Mouse (Mus musculus): ENCODE data around the gene Rasa4.
"Not testable (repeated sequence)": the region's sequence is repeated elsewhere in the genome, so short reads cannot be mapped to it uniquely, and the experiment has no call there.

Gene Rasa4

DNA sequence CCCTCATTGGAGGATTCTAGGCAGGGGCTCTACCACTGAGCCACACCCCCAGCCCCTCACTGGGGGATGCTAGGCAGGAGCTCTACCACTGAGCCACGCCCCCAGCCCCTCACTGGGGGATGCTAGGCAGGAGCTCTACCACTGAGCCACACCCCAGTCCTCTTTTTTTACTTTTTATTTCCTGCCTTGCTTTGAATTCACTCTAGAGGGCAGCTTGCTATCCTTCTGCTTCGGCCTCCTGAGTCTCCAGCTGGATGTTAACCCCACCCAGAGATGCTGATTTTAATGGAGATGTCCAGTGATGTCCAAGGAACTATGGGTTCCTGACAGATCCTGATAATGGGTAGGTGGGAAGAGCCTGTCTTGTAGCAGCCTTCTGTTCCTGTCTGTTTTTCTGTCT is 14.3 kb upstream of the Rasa4 start:
- DNase-seq = no peak

DNA sequence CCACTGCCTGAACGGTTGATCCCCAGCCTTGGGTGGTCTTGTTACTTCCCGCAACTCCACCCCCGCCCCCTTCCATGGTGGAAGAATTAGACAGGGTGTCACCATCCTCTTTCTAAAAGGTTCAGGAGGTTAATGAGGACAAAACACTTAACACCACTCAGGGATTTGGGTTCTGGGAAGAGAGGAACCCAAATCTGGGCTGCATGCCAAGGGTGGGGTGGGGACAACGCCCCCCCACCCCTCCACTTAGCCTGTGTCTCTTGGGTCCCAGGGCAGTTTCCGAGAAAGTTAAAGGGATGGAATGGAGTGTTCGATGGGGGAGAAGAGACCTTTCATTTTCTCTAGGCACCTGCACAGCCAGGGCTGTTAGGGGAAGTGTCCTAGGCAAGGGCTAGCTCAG is 10.7 kb upstream of the Rasa4 start:
- no peak for DNase-seq

DNA sequence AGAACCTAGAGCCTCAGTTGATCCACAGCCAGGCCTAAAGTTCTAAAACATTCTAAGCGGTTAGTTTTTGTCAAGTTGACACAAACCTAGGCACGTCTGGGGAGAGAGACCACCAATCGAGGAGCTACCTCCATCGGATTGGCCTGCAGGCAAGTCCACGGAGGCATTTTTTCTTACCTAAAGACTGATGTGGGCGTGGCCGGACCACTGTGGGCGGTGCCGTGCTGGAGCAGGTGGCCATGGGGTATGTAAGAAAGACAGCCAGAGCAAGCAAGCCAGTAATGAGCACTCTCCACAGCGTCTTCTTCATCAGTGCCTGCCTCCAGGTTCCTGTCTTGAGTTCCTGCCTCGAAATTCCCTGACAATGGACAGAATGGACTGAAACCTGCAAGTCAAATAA is 10.2 kb upstream of the Rasa4 start:
- DNase-seq = no peak

DNA sequence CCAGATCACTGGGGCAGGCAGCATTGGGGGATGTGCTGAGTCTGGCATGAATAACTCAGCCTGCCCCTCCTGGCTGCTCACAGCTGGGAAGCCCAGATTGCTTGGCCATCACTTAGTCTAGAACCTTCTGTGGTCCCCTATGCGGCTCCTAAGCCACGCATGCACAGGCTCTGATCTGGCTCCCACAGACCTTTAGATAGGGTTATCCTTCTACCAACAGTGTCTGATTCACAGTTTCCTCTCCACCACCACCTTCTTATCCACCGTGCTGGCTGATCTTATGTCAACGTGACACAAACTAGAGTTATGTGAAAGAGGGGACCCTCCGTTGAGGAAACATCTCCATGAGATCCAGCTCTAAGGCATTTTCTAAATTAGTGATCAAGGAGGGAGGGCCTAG is 8.6 kb upstream of the Rasa4 start:
- DNase-seq = no peak

DNA sequence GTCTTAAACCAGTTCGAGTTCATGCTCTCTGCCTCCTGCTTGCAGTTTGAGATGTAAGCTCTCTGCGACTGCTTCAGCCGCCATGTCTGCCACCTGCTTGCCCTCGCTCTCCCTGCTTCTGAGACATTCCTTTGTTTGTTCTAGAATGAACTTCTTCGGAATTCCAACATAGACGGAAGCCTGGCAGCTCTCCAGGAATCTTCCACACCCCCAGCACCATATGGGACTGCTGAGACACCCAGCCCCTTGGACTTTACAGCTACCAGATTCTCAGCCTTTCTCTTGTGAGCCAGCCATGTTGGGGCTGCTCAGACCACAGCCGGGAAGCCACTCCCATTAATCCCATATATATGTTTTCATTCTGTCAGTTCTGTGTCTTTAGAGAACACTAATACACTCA is 7.4 kb upstream of the Rasa4 start:
- DNase-seq = peak; percentile 39

DNA sequence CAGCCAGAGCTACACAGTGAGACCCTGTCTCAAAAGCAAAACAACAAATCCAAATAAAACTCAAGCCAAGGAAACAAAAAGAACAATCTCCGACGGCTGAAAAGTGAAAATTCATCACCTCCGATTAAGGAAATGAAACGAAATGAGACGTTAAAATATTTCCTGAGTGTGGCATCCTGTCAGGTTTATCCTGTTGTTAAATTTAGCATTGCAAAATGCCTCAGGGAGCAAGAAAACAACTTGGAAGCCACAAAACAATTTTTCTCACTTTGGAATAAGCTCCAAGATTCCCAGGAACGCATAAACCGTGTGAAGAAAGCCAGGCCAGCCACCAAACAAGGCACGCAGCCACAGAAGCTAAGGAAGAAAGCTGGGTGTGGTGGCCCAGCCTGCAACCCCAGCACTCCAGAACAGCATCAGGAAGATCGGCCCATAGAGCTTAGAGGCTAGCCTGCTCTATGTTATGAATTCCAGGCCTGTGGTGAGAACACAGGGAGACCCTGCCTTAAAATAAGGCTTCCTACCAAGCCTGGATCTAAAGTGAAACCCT is 6.6 kb upstream of the Rasa4 start:
- peak; percentile 40 for DNase-seq

DNA sequence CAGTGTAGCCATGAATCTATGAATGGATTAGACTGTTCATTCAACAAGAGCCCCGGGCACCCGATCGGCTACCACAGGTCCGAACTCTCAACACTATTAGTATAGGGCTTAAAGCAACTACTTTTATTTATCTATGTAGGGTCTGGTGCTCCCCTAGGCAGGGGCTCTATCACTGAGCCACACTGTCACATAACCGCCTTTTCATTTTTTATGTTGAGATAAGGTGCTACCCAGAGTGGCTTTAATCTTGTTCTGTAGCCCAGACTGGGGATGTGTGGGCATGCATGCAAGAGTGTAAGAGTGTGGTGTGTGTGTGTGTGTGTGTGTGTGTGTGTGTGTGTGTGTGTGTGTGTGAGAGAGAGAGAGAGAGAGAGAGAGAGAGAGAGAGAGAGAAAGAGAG is 5.6 kb upstream of the Rasa4 start:
- DNase-seq = no peak

DNA sequence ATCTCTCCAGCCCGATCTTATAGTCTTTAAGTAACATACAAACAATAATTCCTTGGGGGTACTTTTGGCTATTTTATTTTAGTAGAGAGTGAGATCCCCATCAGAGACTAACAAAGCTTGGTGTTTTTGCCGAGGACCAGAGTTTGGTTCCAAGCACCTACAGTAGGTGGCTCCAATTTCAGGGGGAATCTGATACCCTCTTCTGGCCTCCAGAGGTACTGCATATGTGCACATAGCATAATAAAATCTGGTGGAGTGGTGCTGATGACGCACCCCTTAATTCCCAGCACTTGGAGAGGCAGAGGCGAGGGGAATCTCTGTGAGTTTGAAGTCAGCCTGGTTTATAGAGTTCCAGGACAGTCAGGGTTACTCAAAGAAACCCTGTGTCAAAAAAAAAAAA is 1.4 kb upstream of the Rasa4 start:
- no peak for DNase-seq

DNA sequence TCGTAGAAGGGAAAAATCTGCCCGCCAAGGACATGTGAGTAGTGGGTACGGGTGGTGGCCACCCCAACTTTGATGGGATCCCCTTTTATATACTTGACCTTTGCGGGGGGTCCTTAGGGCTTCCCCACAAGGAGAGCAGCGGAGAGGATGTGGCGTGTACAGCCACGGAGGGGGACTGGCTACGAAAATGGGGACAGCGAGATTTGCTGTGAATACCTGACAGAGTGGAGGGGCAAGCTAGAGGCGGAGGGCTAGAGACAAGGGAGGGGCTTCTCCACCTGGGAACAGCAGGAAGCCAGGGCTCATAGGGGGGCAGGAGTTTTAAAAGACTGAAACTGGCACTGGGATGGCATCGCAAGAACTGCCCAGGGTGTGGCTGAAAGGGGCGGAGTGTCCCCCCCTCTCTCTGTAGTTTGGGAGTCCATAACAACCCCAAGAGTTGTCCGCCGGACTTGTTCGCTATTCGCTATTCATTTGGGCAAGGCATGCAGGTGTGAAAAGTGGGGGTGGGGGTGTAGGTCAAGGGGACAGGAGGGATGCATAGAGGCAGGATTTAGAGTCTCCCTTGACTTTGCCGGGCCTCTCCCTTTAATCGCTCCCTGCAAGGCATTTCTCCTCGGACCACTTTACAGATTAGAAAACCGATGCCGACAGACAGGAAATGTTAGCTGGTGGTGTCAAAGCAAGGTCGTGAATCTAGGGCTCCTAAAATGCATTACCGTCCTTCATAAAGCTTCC is 597 bp downstream of the Rasa4 start:
- DNase-seq = no peak

DNA sequence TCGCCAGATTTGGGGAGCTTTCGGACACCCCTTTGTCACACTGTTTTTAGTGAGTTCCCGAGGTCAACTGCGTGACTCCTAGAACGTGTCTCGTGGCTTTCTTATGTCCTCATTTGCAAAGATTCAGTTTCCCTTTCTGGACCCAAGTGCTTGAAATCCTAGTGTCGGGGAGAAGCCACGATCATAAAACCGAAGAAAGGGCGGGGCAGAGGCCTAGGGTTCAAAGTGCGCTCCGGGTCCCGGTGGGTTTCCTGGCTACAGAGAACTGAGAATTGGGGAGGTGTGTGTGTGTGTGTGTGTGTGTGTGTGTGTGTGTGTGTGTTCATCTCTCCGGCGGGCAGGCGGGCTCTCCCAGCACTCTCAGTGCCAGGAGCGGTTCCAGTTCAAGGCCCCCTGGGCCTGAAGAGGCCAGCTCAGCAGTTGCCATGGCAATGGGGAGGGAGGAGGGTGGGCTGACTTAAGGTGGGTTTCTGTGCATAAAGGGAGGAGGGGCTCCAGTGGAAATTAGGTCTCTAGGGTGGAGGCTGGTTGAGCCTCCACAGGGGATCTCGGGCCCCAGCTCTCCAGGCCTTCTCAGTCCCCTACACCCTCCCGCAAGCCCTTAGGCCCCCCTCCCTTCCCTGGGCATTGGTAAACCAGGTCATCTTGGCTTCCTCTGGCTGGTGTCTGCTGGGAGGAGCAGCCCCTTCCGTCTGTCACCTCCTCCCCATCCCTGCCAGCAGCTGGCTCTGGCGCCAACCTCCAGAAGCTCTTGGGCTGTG is 1.4 kb downstream of the Rasa4 start:
- DNase-seq = peak; percentile 44

DNA sequence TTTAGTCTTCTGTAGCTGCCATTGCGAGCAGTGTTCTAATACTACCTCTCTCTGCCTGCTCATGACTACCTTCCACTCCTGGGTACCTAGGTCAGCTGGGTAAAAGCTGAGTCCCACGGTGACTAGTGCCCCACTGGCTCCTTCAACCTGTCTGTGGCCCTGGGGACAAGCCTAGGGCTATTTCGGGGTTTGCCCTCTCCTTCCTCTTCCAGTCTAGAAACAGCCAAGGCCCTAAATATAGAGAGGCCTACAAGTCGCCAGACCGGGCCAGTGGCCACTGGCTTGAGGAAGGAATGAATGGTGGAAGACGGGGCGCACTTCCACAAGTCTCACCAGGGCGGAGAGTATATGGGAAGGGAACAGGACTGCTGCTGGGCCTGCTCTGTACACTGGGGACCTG is 2.6 kb downstream of the Rasa4 start:
- DNase-seq = no peak

DNA sequence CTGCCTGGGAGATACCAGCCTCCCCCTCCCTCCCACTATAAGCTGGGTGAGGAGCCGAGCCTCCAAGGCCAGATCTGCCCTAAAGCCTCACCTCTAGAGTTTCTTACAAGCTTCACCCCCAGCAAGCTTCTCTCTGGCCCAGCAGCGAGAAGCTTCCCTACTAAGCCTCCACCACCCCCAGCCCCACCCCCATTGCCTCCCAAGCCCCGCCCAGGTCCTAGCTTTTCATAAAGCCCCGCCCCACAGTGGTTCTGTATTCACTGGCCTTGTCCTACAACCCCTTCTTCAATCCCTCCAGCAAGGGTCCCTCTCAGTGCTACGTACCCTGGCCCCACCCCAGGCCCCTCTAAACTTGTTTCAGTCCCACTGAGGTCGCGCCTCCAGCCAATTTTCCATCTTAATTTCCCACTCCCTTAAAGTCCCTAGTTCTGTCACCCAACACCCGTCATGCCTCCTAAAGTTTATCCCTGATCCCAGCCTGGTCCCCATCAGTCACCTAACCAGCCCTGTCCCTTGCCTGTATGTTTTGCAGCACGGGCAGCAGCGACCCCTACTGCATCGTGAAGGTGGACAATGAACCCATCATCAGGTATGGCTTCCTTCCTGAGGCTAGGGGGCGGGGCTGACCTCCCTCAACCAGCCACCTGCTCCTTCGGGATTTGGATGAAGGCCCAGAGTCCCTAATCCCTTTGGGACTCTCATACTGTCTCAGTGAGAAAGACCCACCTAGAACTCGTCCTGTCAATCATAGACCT is 5.3 kb downstream of the Rasa4 start:
- peak; percentile 30 for DNase-seq

DNA sequence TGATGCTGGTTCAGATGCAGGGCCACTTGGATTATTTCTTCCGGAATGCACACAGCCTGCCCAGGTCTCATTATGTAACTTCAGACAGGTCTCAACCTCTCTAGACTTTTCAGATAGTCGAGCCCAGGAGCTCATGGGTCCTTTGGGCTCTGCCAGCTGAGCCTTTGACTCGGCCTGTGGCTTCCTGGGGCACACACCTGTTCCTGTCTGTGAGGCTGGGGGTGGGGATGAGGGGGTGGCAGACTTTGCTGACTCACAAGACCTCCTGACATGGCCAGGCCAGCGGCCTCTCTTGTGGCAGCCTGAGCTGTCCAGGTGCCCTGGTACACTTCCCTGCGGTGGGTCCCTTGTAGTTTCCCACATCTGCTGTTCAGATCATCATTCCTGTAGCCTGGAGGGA is 8.2 kb downstream of the Rasa4 start:
- DNase-seq = no peak

DNA sequence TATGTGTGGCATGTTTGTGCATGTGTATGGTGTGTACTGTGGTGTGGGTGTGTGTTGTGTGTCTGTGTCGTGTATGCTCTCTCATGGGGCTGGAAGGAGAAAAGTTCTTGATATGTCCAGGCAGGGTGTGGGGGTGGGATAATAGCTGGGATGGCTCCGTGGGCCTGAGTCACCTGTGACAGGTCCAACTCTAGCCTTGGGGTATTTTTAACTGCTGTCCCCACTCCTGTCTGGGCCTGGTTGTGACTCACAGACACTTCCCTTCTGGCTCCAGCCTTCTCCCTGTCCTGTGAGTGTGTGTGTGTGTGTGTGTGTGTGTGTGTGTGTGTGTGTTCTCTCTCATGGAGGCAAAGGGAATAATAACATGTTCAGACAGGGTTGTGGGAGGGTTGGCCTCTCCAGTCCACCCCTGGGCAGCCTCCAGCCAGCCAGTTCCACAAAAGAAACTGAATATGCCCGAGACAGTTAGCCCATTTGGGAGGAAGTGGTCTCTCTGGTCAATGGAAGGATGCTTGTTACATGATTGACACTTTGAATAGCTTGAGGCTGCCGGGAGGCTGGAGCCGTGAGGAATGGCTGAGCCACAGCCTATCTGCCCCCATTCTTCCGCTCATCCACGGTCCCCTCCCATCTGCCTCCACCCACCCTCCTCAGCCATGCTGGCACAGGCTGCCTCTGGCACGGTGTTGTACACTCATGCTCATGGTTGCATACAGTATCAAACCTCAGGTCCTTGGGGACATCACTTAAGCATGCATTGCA is 10.7 kb downstream of the Rasa4 start:
- no peak for DNase-seq

DNA sequence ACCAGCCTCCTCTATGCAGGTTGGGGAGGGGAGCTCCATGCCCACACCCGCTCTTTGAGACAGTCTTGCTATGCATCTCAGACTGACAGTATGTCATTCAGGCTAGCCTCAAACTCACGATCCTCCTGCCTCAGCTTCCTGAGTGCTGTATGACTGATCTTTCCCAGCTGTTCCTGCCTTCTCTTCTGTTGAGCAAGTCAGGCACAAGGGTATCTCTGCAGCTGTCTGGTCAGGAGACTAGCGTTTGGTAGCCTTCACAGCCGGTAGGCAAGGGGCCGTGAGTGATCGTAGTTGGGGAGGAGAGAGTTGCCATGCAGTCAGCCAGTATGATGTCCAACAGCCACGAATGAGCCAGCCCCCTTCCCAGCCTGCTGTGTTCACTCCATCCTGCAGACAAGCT is 11.4 kb downstream of the Rasa4 start:
- DNase-seq = no peak

DNA sequence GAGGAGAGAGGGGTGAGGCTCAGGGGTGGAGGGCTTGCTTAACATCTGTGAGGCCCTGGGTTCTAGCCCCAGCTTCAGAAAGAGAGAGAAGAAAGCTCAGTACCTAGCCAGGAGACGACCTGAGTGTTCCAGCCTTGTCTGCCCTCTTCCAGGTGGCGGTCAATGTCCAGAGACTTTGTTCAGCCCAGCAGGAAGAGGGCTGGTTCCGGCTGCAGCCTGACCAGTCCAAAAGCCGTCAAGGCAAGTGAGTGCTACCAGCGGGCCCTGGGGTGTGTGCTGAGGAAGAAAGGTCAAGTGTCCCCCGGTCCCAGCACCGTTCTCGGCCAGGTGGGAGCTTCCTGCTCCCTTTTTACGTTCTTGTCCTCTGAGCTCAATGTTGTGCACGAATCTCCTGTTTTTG is 14.8 kb downstream of the Rasa4 start:
- DNase-seq = peak; percentile 34

DNA sequence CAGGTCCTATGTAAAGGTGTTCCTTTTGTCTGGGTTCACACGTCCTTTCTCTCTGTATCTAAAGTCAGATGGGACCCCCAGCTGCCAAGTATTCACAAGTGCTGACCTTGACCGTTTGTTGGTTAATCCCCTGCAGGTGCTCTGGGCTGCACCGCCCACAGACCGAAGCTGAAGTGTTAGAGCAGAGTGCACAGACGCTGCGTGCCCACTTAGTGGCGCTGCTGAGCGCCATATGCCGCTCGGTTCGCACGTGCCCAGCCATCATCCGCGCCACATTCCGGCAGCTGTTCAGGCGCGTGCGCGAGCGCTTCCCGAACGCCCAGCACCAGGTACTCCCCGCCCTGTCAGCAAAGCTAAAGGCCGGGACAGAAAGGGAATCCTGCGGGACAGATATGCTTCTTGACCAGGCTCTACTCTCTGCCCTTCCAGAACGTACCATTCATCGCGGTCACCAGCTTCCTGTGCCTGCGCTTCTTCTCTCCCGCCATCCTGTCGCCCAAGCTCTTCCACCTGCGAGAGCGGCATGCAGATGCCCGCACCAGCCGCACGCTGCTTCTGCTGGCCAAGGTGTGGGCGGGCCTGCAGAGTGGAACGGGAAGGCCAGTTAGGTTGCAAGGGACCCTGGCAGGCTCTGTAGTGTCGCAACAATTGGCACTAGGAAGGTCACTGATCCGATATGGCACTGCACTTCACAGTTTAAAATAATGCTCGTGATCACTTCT is 18.5 kb downstream of the Rasa4 start:
- DNase-seq = peak; percentile 77

DNA sequence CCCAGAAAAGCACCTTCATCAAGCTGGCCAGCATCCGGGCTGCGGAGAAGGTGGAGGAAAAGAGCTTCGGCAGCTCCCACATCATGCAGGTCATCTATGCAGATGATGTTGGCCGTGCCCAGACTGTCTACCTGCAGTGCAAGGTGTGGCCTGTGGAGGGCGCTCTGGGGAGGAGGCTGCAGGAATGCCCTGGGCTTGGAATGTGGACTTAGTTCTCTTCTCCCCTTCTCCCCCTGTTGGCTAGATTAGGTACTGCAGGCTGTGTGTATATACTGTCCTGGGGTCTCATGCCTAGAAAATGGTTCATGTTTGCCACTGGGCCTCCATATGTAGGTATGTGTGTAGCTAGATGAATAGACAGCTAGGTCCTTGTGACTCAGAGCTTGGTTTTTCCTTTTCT is 20.8 kb downstream of the Rasa4 start:
- no peak for DNase-seq

DNA sequence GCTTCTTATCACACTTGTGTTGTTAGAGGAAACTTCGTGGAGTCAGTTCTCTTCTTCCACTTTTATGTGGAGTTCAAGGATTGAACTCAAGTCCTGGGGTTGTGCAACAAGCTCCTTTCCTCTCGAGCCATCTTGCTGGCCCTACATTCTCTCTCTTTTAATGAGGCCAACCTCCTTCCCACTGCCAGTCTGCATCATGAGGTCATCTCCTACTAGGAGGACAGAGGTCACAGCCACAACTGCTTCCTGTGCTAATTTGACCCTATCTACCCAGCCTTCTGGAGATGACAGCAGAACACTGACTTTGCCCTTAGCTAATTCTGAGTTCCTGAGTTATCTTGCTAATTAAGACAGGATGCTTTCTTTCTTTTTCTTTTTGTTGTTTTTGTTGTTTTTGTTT is 24.8 kb downstream of the Rasa4 start:
- no peak for DNase-seq

DNA sequence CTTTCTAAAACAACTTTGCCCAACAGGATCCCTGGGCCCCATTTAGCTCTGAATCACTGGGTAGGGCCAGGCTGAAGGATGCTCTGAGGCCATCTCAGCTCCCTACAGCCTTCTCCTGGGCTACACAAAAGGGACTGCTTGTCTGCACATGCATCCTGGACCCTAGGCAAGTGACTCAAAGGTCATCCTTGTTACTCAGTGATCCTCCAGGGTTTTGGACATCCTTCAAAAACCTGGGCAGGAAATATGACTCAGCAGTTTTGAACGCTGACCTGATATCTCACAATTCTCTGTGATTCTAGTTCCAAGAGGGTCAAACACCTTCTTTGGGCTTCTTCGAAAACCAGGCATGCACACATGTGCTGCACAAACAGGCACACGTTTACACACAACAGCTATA is 25.3 kb downstream of the Rasa4 start:
- no peak for DNase-seq

DNA sequence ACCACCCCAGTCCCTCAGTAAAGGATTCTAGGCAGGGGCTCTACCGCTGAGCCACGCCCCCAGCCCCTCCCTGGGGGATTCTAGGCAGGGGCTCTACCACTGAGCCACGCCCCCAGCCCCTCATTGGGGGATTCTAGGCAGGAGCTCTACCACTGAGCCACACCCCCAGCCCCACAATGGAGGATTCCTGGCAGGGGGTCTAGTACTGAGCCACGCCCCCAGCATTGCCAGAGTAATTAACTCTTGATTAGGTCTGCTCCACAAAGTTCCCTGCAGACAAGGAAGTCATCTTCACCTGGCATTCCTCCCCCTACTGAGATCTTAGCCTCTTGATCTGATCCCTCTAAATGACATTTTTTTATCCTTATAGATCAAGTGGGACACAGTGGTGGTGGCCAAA is 29.8 kb downstream of the Rasa4 start:
- DNase-seq = not testable (repeated sequence)

Measured in kidney, postnatal 14 days (tissue).